Mouse (Mus musculus): ENCODE measurements around the gene Gabpa.

Gene Gabpa

GRCm38 (mm10) chr16:84834745-84835440 lies at the start of gene Gabpa:
Gabpa (plus strand) TSS chr16:84834925.
- peak; percentile 99 for DNase-seq (ENCODE audit: low spot score)

GRCm38 (mm10) chr16:84784966-84785365 lies 49.8 kb upstream of the Gabpa start:
- DNase-seq (ENCODE audit: low spot score) = no peak

GRCm38 (mm10) chr16:84790595-84791165 lies 44.0 kb upstream of the Gabpa start:
- DNase-seq (ENCODE audit: low spot score) = no peak

GRCm38 (mm10) chr16:84793401-84793800 lies 41.3 kb upstream of the Gabpa start:
- no peak for DNase-seq (ENCODE audit: low spot score)

- DNase-seq (ENCODE audit: low spot score) = no peak
These were observed 39.4 kb upstream of the Gabpa start for GRCm38 (mm10) chr16:84795337-84795736.

GRCm38 (mm10) chr16:84796678-84797077 lies 38.0 kb upstream of the Gabpa start:
- no peak for DNase-seq (ENCODE audit: low spot score)

- DNase-seq (ENCODE audit: low spot score) = no peak
These were observed 34.7 kb upstream of the Gabpa start for GRCm38 (mm10) chr16:84800038-84800437.

GRCm38 (mm10) chr16:84802217-84802616 lies 32.5 kb upstream of the Gabpa start:
- DNase-seq (ENCODE audit: low spot score) = no peak

GRCm38 (mm10) chr16:84804866-84805265 lies 29.9 kb upstream of the Gabpa start:
- no peak for DNase-seq (ENCODE audit: low spot score)

- DNase-seq (ENCODE audit: low spot score) = no peak
These were observed 28.6 kb upstream of the Gabpa start for GRCm38 (mm10) chr16:84806175-84806574.

- no peak for DNase-seq (ENCODE audit: low spot score)
These were observed 26.9 kb upstream of the Gabpa start for GRCm38 (mm10) chr16:84807874-84808273.

GRCm38 (mm10) chr16:84810254-84810653 lies 24.5 kb upstream of the Gabpa start:
- DNase-seq (ENCODE audit: low spot score) = no peak

- no peak for DNase-seq (ENCODE audit: low spot score)
These were observed 20.9 kb upstream of the Gabpa start for GRCm38 (mm10) chr16:84813852-84814251.

GRCm38 (mm10) chr16:84814511-84814910 lies 20.2 kb upstream of the Gabpa start:
- DNase-seq (ENCODE audit: low spot score) = no peak

GRCm38 (mm10) chr16:84817423-84817822 lies 17.3 kb upstream of the Gabpa start:
- peak; percentile 65 for DNase-seq (ENCODE audit: low spot score)

- DNase-seq (ENCODE audit: low spot score) = peak; percentile 31
These were observed 9.7 kb upstream of the Gabpa start for GRCm38 (mm10) chr16:84825009-84825408.

GRCm38 (mm10) chr16:84831696-84832095 lies 3.0 kb upstream of the Gabpa start:
- peak; percentile 55 for DNase-seq (ENCODE audit: low spot score)

GRCm38 (mm10) chr16:84832736-84833135 lies 2.0 kb upstream of the Gabpa start:
- peak; percentile 35 for DNase-seq (ENCODE audit: low spot score)

GRCm38 (mm10) chr16:84834344-84834743 lies 381 bp upstream of the Gabpa start:
- no peak for DNase-seq (ENCODE audit: low spot score)

- DNase-seq (ENCODE audit: low spot score) = peak; percentile 82
These were observed 707 bp downstream of the Gabpa start, which contains the start of gene Atp5j for GRCm38 (mm10) chr16:84835441-84835822. Atp5j (minus strand) TSS chr16:84835625.

GRCm38 (mm10) chr16:84835823-84836743 lies 1.4 kb downstream of the Gabpa start:
- DNase-seq (ENCODE audit: low spot score) = peak; percentile 88

GRCm38 (mm10) chr16:84838576-84838975 lies 3.9 kb downstream of the Gabpa start:
- no peak for DNase-seq (ENCODE audit: low spot score)

- DNase-seq (ENCODE audit: low spot score) = no peak
These were observed 18.8 kb downstream of the Gabpa start for GRCm38 (mm10) chr16:84853492-84853891.
